Mouse (Mus musculus) urinary bladder, postnatal 36 days (tissue): ENCODE data around the gene Depdc1a.
"Not testable (repeated sequence)": the region's sequence is repeated elsewhere in the genome, so short reads cannot be mapped to it uniquely, and the experiment has no call there.

Experiments
- DNase-seq, 2 experiments: peaks; one replicate each; pipeline ENCODE4 v3.0.0; 2022; ENCODE audit warnings: low spot score in 2 of 2, mixed read lengths in 1 of 2

Depdc1a gene

DNA sequence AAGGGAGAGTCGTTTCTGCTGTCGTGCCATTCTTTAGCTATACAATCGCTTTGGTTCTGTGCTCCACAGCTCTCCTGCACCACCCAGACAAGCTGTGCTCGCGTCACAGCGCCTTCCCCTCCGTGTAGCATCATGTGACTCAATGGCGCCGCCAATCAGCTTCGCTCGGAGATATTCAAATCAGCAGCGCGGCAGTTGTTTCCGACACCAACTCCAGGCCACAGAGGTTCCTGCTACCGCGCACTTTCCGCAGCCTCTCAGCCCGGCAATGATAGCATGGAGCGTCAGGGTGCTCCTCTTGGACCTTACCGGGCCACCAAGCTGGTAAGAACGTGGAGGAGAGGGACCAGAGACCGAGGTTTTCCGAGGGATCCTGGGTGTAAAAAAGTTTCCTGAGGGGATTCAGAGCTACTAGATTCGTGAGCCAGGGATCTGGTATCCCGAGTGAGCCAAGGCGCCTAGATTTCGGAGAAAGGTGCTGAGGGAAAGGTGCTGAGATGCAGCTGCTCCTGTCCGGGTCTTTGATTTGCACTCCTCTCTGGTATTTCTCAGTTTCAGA is at the start of gene Depdc1a:
Depdc1a (plus strand) TSS at position 191 of the 559 bp plus-strand sequence.
- peak; percentile 89 to 90 for DNase-seq

DNA sequence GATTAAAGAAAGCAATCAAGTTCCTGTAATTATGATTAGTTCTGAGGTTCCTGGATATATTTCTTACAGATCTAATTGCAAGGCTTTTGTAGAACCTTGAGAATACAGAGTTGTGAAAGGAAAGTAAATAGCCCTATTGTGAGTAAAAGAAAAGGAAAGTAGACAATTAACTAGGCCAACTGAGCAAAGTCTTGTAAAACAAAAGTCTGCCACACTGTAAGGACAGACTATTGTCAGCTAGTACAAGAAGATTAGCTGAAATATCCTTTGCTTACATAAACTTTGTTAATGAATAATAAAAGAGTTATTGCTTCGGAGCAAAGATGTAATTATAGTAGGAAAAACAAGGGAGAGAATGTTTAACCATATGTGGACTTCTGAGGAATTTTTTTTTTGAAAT is 25.2 kb upstream of the Depdc1a start:
- no peak for DNase-seq

DNA sequence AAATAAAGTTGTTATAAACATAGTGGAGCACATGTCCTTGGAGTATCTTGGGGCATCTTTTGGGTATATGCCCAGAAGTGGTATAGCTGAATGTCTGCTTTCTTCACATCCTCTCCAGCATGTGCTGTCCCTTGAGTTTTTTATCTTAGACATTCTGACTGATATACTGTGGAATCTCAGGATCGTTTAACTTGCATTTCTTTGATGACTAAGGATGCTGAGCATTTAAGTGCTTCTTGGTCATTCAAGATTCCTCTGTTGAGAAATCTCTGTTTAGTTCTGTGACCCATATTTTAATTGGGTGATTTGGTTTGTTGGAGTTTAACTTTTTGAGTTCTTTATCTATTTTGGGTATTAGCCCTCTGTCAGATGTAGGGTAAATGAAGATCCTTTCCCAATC is 19.8 kb upstream of the Depdc1a start:
- DNase-seq: no peak

DNA sequence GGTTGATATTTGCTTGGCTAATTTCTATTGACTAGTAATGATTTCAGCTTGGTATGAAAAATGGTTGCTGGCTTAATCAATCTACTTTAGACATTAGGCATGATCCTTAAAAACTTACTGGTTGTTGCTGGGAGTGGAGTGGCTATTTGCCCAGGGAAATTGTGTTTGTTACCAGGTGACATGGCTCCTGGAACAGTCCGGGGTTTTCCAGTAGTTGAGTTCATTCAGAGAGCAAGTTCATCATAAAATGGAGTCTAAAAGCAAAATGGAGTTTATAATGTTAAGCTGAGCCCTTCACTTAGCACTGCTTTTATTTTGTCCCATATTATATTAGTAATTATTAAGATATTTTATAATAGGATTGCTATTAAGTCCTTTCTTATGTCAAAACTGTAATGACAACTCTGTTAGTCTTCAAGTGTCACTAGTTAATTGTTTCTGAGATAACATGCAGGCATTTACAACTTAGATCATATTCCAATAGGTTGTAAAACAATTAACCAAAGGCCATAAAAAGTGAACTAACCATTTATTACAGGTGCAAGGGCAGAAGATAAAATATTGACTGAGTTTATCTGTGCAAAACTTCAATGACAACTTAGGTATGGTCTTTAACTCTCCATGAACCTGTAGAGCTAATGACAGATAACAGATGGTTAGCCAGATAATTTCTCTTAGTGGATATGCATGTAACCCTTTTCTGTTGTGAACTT is 17.8 kb upstream of the Depdc1a start:
- no peak for DNase-seq

DNA sequence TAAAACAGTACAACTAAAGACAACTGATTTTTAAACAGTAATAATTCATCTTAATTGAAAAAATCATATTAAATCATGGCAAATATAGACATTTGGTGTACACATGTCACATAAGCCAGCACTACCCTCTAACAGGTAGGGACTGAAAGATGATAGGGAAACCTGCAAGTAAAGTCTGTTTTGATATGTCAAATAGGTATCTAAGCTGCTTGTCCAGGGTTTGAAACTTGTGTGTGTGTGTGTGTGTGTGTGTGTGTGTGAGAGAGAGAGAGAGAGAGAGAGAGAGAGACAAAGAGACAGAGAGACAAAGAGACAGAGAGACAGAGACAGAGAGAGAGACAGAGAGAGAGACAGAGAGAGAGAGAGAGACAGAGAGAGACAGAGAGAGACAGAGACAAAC is 524 bp upstream of the Depdc1a start:
- not testable (repeated sequence) for DNase-seq

DNA sequence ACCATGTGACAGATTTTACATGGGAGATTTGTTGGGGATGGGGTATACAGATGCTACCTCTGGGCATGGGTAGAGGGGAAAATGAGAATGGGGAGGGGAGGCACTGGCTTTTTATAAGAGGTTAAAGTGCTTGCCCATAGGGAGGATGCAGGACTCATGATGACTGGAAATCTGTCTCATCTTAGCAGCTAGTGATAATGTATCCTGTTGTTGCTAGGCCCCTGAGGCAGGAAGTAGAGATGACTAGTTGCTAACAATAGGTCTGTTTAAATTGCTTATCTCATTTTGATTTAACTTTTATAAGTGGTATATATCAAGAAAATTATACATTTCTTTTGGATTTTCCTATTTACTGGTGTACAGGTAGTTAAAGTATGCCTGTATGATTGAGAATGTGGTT is 13.7 kb downstream of the Depdc1a start:
- DNase-seq: no peak

DNA sequence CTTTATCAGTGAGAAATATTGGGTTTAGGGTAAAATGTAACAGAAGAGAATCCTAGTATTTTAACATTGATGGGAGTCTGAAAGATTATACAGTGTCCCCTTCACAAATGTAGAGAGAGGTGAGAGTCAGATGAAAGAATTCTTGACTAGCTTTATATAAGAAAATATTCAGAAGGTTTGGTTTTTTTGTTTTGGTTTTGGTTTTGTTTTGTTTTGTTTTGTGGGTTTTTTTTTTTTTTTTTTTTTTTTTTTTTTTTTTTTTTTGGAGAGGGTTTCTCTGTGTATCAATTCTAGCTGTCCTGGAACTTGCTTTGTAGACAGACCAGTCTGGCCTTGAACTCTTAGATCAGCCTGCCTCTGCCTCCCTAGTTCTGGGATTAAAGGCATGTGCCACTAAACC is 33.3 kb downstream of the Depdc1a start:
- no peak for DNase-seq

DNA sequence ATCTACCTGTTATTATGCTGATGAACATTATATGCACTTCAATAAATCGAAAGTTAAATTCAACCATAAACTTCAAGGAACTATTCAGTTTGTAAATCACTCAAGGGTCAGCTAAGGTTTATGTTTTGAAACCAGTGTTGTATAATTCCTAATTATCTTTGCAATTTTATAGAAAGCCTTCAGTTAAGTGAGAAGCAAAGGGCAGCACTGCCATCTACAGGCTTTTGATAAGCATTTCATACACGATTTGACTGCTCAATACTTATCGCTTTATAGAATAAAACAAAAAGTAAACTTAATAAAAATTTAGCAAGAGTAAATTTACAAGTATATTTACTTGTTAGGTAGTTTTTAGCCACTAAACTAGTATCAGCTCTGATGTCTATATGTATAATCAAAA is 53.1 kb downstream of the Depdc1a start:
- DNase-seq: no peak

DNA sequence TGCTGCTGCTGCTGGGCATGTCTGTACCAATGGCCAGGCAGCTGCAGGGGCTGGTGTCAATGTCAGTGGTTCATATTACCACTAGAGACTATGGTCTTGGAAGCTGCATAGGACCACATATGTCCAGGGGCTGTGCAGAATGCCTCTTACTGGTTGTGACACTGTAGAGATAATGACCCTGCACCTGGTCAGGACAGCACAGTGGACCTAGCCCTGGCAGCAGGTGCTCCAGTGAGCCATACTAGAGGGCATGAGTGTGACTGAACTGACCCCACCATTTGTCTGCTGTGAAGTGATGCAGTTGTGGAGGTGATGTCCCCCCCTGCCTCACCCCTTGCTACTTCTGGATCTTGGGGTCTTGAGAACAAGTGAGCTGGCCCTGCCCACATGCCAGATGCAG is 55.0 kb downstream of the Depdc1a start:
- DNase-seq: no peak
